Mouse (Mus musculus) neural tube, embryonic 11.5 days (tissue): ENCODE data around the gene Irgq. TPM values are rescaled to one million over a fixed set of nuclear protein-coding genes. Genes with fewer than 3 reads are reported as not detected.
A peak's percentile ranks its signal among the peaks of the same experiment; 100 is the strongest.

Experiments used
- ATAC-seq: fragments of 200-750 bp; cut with Nextera tagmentation; 2 replicates; pipeline ENCODE4 v1.8.0; 2017; ENCODE audit warnings: moderate number of reproducible peaks, mild to moderate bottlenecking, moderate TSS enrichment, moderate library complexity; ENCODE audit not compliant: insufficient read depth, low FRiP score, low TSS enrichment
- DNase-seq: peaks from one replicate; pipeline ENCODE4 v3.0.0-alpha.2; 2015; ENCODE audit warnings: low spot score
- H3K27ac ChIP-seq: fragments of 300-500 bp; sonication (generic); 2 replicates; pipeline ENCODE4 v1.5.1; 2014; ENCODE audit warnings: low read depth, mild to moderate bottlenecking, low read length
- H3K27me3 ChIP-seq: fragments of 300-500 bp; sonication (generic); 2 replicates; pipeline ENCODE4 v1.6.1; 2014; ENCODE audit warnings: mild to moderate bottlenecking, low read length, mixed read lengths; ENCODE audit not compliant: control insufficient read depth, insufficient read depth
- H3K36me3 ChIP-seq: fragments of 300-500 bp; sonication (generic); 2 replicates; pipeline ENCODE4 v1.6.1; 2014; ENCODE audit warnings: mild to moderate bottlenecking, low read length, moderate library complexity, mixed read lengths; ENCODE audit not compliant: control insufficient read depth, insufficient read depth
- H3K4me1 ChIP-seq: fragments of 300-500 bp; sonication (generic); 2 replicates; pipeline ENCODE4 v1.6.1; 2014; ENCODE audit warnings: low read length, mixed read lengths; ENCODE audit not compliant: control insufficient read depth, insufficient read depth
- H3K4me2 ChIP-seq: fragments of 300-500 bp; sonication (generic); 2 replicates; pipeline ENCODE4 v1.6.1; 2014; ENCODE audit warnings: low read depth, mild to moderate bottlenecking, moderate library complexity
- H3K4me3 ChIP-seq: fragments of 300-500 bp; sonication (generic); 2 replicates; pipeline ENCODE4 v1.5.1; 2014; ENCODE audit warnings: low read depth, low read length
- H3K9ac ChIP-seq: fragments of 300-500 bp; sonication (generic); 2 replicates; pipeline ENCODE4 v1.6.1; 2014; ENCODE audit warnings: mild to moderate bottlenecking, low read length
- H3K9me3 ChIP-seq: fragments of 300-500 bp; sonication (generic); 2 replicates; pipeline ENCODE4 v1.6.1; 2016; ENCODE audit warnings: low read length; ENCODE audit not compliant: control insufficient read depth
- WGBS: fragments of 180-500 bp; shearing (Covaris S2); extraction: QIAGEN DNeasy Blood & Tissue Kit; methylation state at CpG from one replicate; pipeline ENCODE4 v1.1.7; 2014; 5-methylcytosine and 5-hydroxymethylcytosine counted together
- polyA plus RNA-seq: library from polyadenylated mRNA; unstranded; fragments of >200 nt; fragmentation: Nextera tagmentation; extraction: Ambion mirVana; gene quantifications from 2 replicates; pipeline ENCODE4 v1.2.1, GENCODE M21; 2014

The Irgq gene
- polyA plus RNA-seq, 1 experiment from 2014 or later: 19.1 TPM

GRCm38 (mm10) chr7:24533806-24534205, 3.3 kb downstream of the Irgq start:
- H3K4me3 ChIP-seq: no peak overlapping the region; the same call in 1 of the 2 replicates

GRCm38 (mm10) chr7:24534301-24534700, 3.8 kb downstream of the Irgq start:
- DNase-seq (no peak), ATAC-seq (no peak)
- no peak overlapping the region; the same call in 1 of the 2 replicates for H3K4me2 ChIP-seq
- H3K4me1 ChIP-seq: peaks cover 15% of the 10 kb centered on the region; the same call in 1 of the 2 replicates
- H3K27ac ChIP-seq: no peak overlapping the region
- 28% methylated on average over 19 of the region's 19 CpGs for WGBS
- H3K4me3 ChIP-seq: no peak overlapping the region; the same call in 1 of the 2 replicates
- H3K9me3 ChIP-seq: no peaks in the 10 kb centered on the region
- peaks cover 16% of the 10 kb centered on the region for H3K27me3 ChIP-seq
- peaks cover 5% of the 10 kb centered on the region for H3K36me3 ChIP-seq
- H3K9ac ChIP-seq: no peak overlapping the region

More at GRCm38 (mm10) chr7:24533806-24534205, 3.3 kb downstream of the Irgq start:
- Histone ChIP-seq H3K36me3 (peaks cover 5% of the 10 kb centered on the region), H3K4me2 (no peak overlapping the region; the same call in 1 of the 2 replicates), H3K9me3 (no peaks in the 10 kb centered on the region), H3K27me3 (peaks cover 16% of the 10 kb centered on the region), H3K4me1 (peaks cover 15% of the 10 kb centered on the region; the same call in 1 of the 2 replicates), H3K9ac (no peak overlapping the region; the same call in 1 of the 2 replicates), H3K27ac (no peak overlapping the region)
- DNase-seq: no peak
- WGBS: 13% methylated on average over 40 of the region's 42 CpGs
- no peak for ATAC-seq

- peaks cover 16% of the 10 kb centered on the region for H3K27me3 ChIP-seq
These were observed 6.6 kb downstream of the Irgq start for GRCm38 (mm10) chr7:24537081-24537480.

GRCm38 (mm10) chr7:24537591-24537990, 7.1 kb downstream of the Irgq start:
- WGBS: 82% methylated on average over 5 of the region's 5 CpGs
- Histone ChIP-seq H3K4me1 (0 out of 2 replicates have a peak, but pooled peaks cover 8% of the 10 kb centered on the region), H3K4me2 (no peak overlapping the region), H3K27me3 (peaks cover 14% of the 10 kb centered on the region), H3K9ac (no peak overlapping the region), H3K4me3 (no peak overlapping the region), H3K9me3 (no peaks in the 10 kb centered on the region), H3K27ac (no peak overlapping the region), H3K36me3 (peaks cover 5% of the 10 kb centered on the region)
- no peak for ATAC-seq
- no peak for DNase-seq

More at GRCm38 (mm10) chr7:24537081-24537480, 6.6 kb downstream of the Irgq start:
- ATAC-seq (no peak), DNase-seq (no peak)
- H3K27ac ChIP-seq: no peak overlapping the region
- H3K9me3 ChIP-seq: no peaks in the 10 kb centered on the region
- H3K4me2 ChIP-seq: no peak overlapping the region
- H3K36me3 ChIP-seq: peaks cover 5% of the 10 kb centered on the region
- WGBS: 73% methylated on average over 4 of the region's 4 CpGs
- H3K4me3 ChIP-seq: no peak overlapping the region
- peaks cover 8% of the 10 kb centered on the region; the same call in 1 of the 2 replicates for H3K4me1 ChIP-seq
- H3K9ac ChIP-seq: no peak overlapping the region

GRCm38 (mm10) chr7:24538154-24538553, 7.7 kb downstream of the Irgq start:
- 46% methylated on average over 5 of the region's 5 CpGs for WGBS
- no peak overlapping the region for H3K9ac ChIP-seq
- no peak overlapping the region for H3K4me2 ChIP-seq
- H3K36me3 ChIP-seq: peaks cover 5% of the 10 kb centered on the region
- no peaks in the 10 kb centered on the region for H3K9me3 ChIP-seq
- H3K4me1 ChIP-seq: 0 out of 2 replicates have a peak, but pooled peaks cover 8% of the 10 kb centered on the region
- H3K27ac ChIP-seq: no peak overlapping the region
- no peak overlapping the region for H3K4me3 ChIP-seq
- no peak for ATAC-seq
- no peak for DNase-seq
- H3K27me3 ChIP-seq: peaks cover 12% of the 10 kb centered on the region

GRCm38 (mm10) chr7:24538701-24539100, 8.2 kb downstream of the Irgq start:
- no peak overlapping the region for H3K4me3 ChIP-seq
- no peak overlapping the region for H3K4me2 ChIP-seq
- DNase-seq (no peak), ATAC-seq (no peak)
- H3K27me3 ChIP-seq: peaks cover 6% of the 10 kb centered on the region
- WGBS: 77% methylated on average over 5 of the region's 5 CpGs
- no peak overlapping the region for H3K27ac ChIP-seq
- H3K9me3 ChIP-seq: no peaks in the 10 kb centered on the region
- no peak overlapping the region for H3K9ac ChIP-seq
- H3K4me1 ChIP-seq: 0 out of 2 replicates have a peak, but pooled peaks cover 5% of the 10 kb centered on the region
- peaks cover 3% of the 10 kb centered on the region for H3K36me3 ChIP-seq

- H3K9ac ChIP-seq: no peak overlapping the region
- H3K4me1 ChIP-seq: no peaks in the 10 kb centered on the region
- no peaks in the 10 kb centered on the region for H3K27me3 ChIP-seq
- no peak for ATAC-seq
- H3K27ac ChIP-seq: no peak overlapping the region
- no peak overlapping the region for H3K4me2 ChIP-seq
- 90% methylated on average over 4 of the region's 4 CpGs for WGBS
- peaks cover 3% of the 10 kb centered on the region; the same call in 1 of the 2 replicates for H3K36me3 ChIP-seq
- DNase-seq: no peak
- H3K4me3 ChIP-seq: no peak overlapping the region
- no peaks in the 10 kb centered on the region for H3K9me3 ChIP-seq
These were observed 9.2 kb downstream of the Irgq start for GRCm38 (mm10) chr7:24539686-24540085.

GRCm38 (mm10) chr7:24544506-24544905, 14.0 kb downstream of the Irgq start:
- ATAC-seq (no peak), DNase-seq (no peak)
- H3K9me3 ChIP-seq: no peaks in the 10 kb centered on the region
- no peak overlapping the region for H3K4me2 ChIP-seq
- no peak overlapping the region for H3K4me3 ChIP-seq
- H3K36me3 ChIP-seq: no peaks in the 10 kb centered on the region
- no peak overlapping the region for H3K9ac ChIP-seq
- 0 out of 2 replicates have a peak, but pooled peaks cover 4% of the 10 kb centered on the region for H3K4me1 ChIP-seq
- WGBS: 85% methylated on average over 2 of the region's 2 CpGs
- no peak overlapping the region for H3K27ac ChIP-seq
- no peaks in the 10 kb centered on the region for H3K27me3 ChIP-seq

- Histone ChIP-seq H3K4me2 (peak within 1 kb of the TSS; percentile 52), H3K36me3 (no peaks in the 10 kb centered on the region), H3K4me3 (peak within 1 kb of the TSS; percentile 73), H3K27me3 (no peaks in the 10 kb centered on the region), H3K4me1 (0 out of 2 replicates have a peak, but pooled peaks cover 4% of the 10 kb centered on the region), H3K27ac (peak within 1 kb of the TSS; percentile 42; the same call in 1 of the 2 replicates), H3K9ac (peak within 1 kb of the TSS; percentile 71), H3K9me3 (no peaks in the 10 kb centered on the region)
- ATAC-seq (peak; percentile 1; the same call in 1 of the 2 replicates), DNase-seq (no peak)
- 38% methylated on average over 13 of the region's 13 CpGs for WGBS
These were observed 15.7 kb downstream of the Irgq start, which contains the start of the genes Pinlyp and Xrcc1 for GRCm38 (mm10) chr7:24546068-24546614. Gene Pinlyp (minus strand): TSS chr7:24546118. Gene Xrcc1 (plus strand): TSS chr7:24546289.
